Mouse (Mus musculus) limb, embryonic 11.5 days (tissue): ENCODE measurements at regions not wholly inside any gene's neighbourhood (a gene's known extent, or its start where the extent isn't known, plus 50 kb on each side); places are given as distances from the start of the nearest gene placed in this dataset.

Source experiments
- ATAC-seq: fragments of 200-750 bp; cut with Nextera tagmentation; 2 replicates; pipeline ENCODE4 v1.8.0; 2017; ENCODE audit warnings: low read depth; ENCODE audit not compliant: insufficient number of reproducible peaks, low FRiP score, low TSS enrichment
- DNase-seq: peaks from one replicate; pipeline ENCODE4 v3.0.0-alpha.2; 2015; ENCODE audit warnings: low spot score
- H3K27ac ChIP-seq: fragments of 300-500 bp; sonication (generic); replicated peaks from 2 replicates; pipeline ENCODE4 v1.5.1; 2014; ENCODE audit warnings: low read depth, mild to moderate bottlenecking, low read length
- H3K27me3 ChIP-seq: fragments of 300-500 bp; sonication (generic); 2 replicates; pipeline ENCODE4 v1.6.1; 2014; ENCODE audit warnings: mild to moderate bottlenecking, low read length, mixed read lengths; ENCODE audit not compliant: control insufficient read depth, insufficient read depth
- H3K36me3 ChIP-seq: fragments of 300-500 bp; sonication (generic); 2 replicates; pipeline ENCODE4 v1.6.1; 2014; ENCODE audit warnings: mild to moderate bottlenecking, low read length, moderate library complexity, mixed read lengths; ENCODE audit not compliant: control insufficient read depth, insufficient read depth
- H3K4me1 ChIP-seq: fragments of 300-500 bp; sonication (generic); 2 replicates; pipeline ENCODE4 v1.6.1; 2014; ENCODE audit warnings: low read length, mixed read lengths; ENCODE audit not compliant: control insufficient read depth, insufficient read depth
- H3K4me2 ChIP-seq: fragments of 300-500 bp; sonication (generic); 2 replicates; pipeline ENCODE4 v1.6.1; 2014; ENCODE audit warnings: low read depth, mild to moderate bottlenecking, moderate library complexity; ENCODE audit not compliant: severe bottlenecking
- H3K4me3 ChIP-seq: fragments of 300-500 bp; sonication (generic); 2 replicates; pipeline ENCODE4 v1.5.1; 2014; ENCODE audit warnings: low read depth, low read length
- H3K9ac ChIP-seq: fragments of 300-500 bp; sonication (generic); 2 replicates; pipeline ENCODE4 v1.6.1; 2014; ENCODE audit warnings: mild to moderate bottlenecking, low read length
- H3K9me3 ChIP-seq: fragments of 300-500 bp; sonication (generic); 2 replicates; pipeline ENCODE4 v1.6.1; 2016; ENCODE audit warnings: low read length; ENCODE audit not compliant: control insufficient read depth
- WGBS: fragments of 180-500 bp; shearing (Covaris S2); extraction: QIAGEN DNeasy Blood & Tissue Kit; methylation state at CpG from one replicate; pipeline ENCODE4 v1.1.7; 2014; 5-methylcytosine and 5-hydroxymethylcytosine counted together

GRCm38 (mm10) chr7:75923951-75924467 lies 75.9 kb downstream of the Klhl25 start:
- Histone ChIP-seq H3K9ac (no peak overlapping the region), H3K27me3 (no peaks in the 10 kb centered on the region), H3K9me3 (no peaks in the 10 kb centered on the region), H3K27ac (no peak overlapping the region), H3K4me1 (no peaks in the 10 kb centered on the region), H3K4me3 (no peak overlapping the region), H3K36me3 (no peaks in the 10 kb centered on the region), H3K4me2 (no peak overlapping the region)
- WGBS = 55% methylated on average over 3 of the region's 3 CpGs
- ATAC-seq (no peak), DNase-seq (no peak)

GRCm38 (mm10) chr7:75927537-75927936 lies 79.4 kb downstream of the Klhl25 start:
- DNase-seq (peak; percentile 31), ATAC-seq (no peak)
- whole genome bisulfite sequencing = 38% methylated on average over 4 of the region's 4 CpGs
- no peaks in the 10 kb centered on the region for H3K9me3 ChIP-seq
- no peaks in the 10 kb centered on the region for H3K4me1 ChIP-seq
- no peak overlapping the region for H3K4me3 ChIP-seq
- H3K27me3 ChIP-seq = no peaks in the 10 kb centered on the region
- H3K4me2 ChIP-seq = no peak overlapping the region
- no peak overlapping the region for H3K27ac ChIP-seq
- H3K36me3 ChIP-seq = no peaks in the 10 kb centered on the region
- H3K9ac ChIP-seq = no peak overlapping the region

- Histone ChIP-seq H3K4me3 (no peak overlapping the region), H3K4me1 (no peaks in the 10 kb centered on the region), H3K9me3 (no peaks in the 10 kb centered on the region), H3K9ac (no peak overlapping the region), H3K27ac (no peak overlapping the region), H3K36me3 (no peaks in the 10 kb centered on the region), H3K27me3 (no peaks in the 10 kb centered on the region), H3K4me2 (no peak overlapping the region)
- 78% methylated on average over 3 of the region's 3 CpGs for WGBS
- DNase-seq (no peak), ATAC-seq (no peak)
Measured at GRCm38 (mm10) chr7:75943844-75944243, 95.7 kb downstream of the Klhl25 start.

GRCm38 (mm10) chr7:75955671-75956070 lies 107.6 kb downstream of the Klhl25 start:
- Histone ChIP-seq H3K9ac (no peak overlapping the region), H3K27me3 (no peaks in the 10 kb centered on the region), H3K9me3 (no peaks in the 10 kb centered on the region), H3K36me3 (no peaks in the 10 kb centered on the region), H3K27ac (no peak overlapping the region), H3K4me2 (no peak overlapping the region), H3K4me3 (no peak overlapping the region), H3K4me1 (no peaks in the 10 kb centered on the region)
- WGBS = 84% methylated on average over 9 of the region's 9 CpGs
- ATAC-seq = no peak
- DNase-seq = no peak

GRCm38 (mm10) chr7:75957366-75957765 lies 109.3 kb downstream of the Klhl25 start:
- DNase-seq = no peak
- Histone ChIP-seq H3K9ac (no peak overlapping the region), H3K27me3 (no peaks in the 10 kb centered on the region), H3K4me2 (no peak overlapping the region), H3K36me3 (no peaks in the 10 kb centered on the region), H3K9me3 (no peaks in the 10 kb centered on the region), H3K4me1 (no peaks in the 10 kb centered on the region), H3K27ac (no peak overlapping the region), H3K4me3 (no peak overlapping the region)
- WGBS = 82% methylated on average over 5 of the region's 5 CpGs
- no peak for ATAC-seq

- Histone ChIP-seq H3K4me2 (no peak overlapping the region), H3K27ac (no peak overlapping the region), H3K27me3 (no peaks in the 10 kb centered on the region), H3K9me3 (no peaks in the 10 kb centered on the region), H3K36me3 (no peaks in the 10 kb centered on the region), H3K4me1 (no peaks in the 10 kb centered on the region), H3K9ac (no peak overlapping the region), H3K4me3 (no peak overlapping the region)
- 90% methylated on average over 14 of the region's 14 CpGs for WGBS
- DNase-seq = no peak
- ATAC-seq = no peak
Measured at GRCm38 (mm10) chr7:75959903-75960620, 112.0 kb downstream of the Klhl25 start.

- Histone ChIP-seq H3K4me3 (no peak overlapping the region), H3K36me3 (no peaks in the 10 kb centered on the region), H3K27me3 (no peaks in the 10 kb centered on the region), H3K4me2 (no peak overlapping the region), H3K27ac (no peak overlapping the region), H3K9me3 (no peaks in the 10 kb centered on the region), H3K4me1 (no peaks in the 10 kb centered on the region), H3K9ac (no peak overlapping the region)
- ATAC-seq (no peak), DNase-seq (no peak)
- WGBS = 88% methylated on average over 5 of the region's 5 CpGs
Measured at GRCm38 (mm10) chr7:75968177-75968576, 120.1 kb downstream of the Klhl25 start.

- no peak overlapping the region for H3K27ac ChIP-seq
- H3K4me2 ChIP-seq = no peak overlapping the region
- no peak overlapping the region for H3K4me3 ChIP-seq
- H3K36me3 ChIP-seq = no peaks in the 10 kb centered on the region
- ATAC-seq (no peak), DNase-seq (no peak)
- no peaks in the 10 kb centered on the region for H3K27me3 ChIP-seq
- no peak overlapping the region for H3K9ac ChIP-seq
- no peaks in the 10 kb centered on the region for H3K4me1 ChIP-seq
- no peaks in the 10 kb centered on the region for H3K9me3 ChIP-seq
- WGBS = 64% methylated on average over 7 of the region's 7 CpGs
Measured at GRCm38 (mm10) chr7:75970914-75971313, 122.8 kb downstream of the Klhl25 start.

GRCm38 (mm10) chr7:75971706-75972105 lies 123.6 kb downstream of the Klhl25 start:
- ATAC-seq (no peak), DNase-seq (no peak)
- no peaks in the 10 kb centered on the region for H3K4me1 ChIP-seq
- H3K27ac ChIP-seq = no peak overlapping the region
- no peak overlapping the region for H3K9ac ChIP-seq
- H3K4me2 ChIP-seq = no peak overlapping the region
- WGBS = 94% methylated on average over 3 of the region's 3 CpGs
- no peak overlapping the region for H3K4me3 ChIP-seq
- no peaks in the 10 kb centered on the region for H3K36me3 ChIP-seq
- H3K9me3 ChIP-seq = no peaks in the 10 kb centered on the region
- no peaks in the 10 kb centered on the region for H3K27me3 ChIP-seq
